Mouse (Mus musculus): ENCODE measurements at regions not wholly inside any gene's neighbourhood (a gene's known extent, or its start where the extent isn't known, plus 50 kb on each side); places are given as distances from the start of the nearest gene placed in this dataset.

DNA sequence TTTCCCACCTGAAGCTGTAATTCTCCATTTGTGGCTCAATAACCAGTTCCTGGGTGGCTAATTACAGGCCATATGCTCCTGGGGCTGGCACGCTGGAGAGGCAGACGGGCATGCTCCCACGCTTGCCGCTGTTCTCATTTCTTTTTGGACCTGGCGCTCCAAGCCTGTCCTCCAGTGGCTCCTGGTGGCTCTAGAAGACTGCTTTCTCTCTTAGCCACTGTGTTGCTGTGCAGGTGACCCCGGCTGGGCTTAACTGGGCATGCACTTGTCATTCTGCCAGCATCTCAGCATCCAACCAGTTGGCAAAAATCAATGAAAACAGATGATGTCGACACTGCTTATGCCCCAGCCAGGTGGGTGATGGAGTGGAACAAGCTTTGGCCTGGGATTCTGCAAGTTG lies 1944.6 kb upstream of the Lrrc6 start:
- DNase-seq (ENCODE audit: low spot score in 2 of 2), result no peak

DNA sequence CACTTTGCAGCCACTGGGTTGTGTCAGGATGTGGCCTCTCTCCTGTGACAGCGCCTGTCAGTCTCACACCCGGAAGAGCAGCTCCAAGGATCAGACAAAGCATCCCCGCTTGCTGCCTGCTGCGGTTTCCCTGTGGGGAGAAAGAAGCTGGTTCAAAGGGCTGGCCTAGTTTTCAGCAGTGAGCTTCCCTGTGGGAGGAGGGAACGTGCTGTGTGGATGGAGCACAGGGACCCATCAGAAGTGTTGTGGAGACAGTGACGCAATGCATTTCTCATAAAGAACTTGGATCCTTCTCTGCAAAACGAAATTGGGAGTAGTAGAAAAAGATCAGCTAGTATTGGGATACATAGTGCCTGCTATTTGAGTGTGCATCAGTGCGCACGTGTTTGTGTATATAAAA lies 1939.9 kb upstream of the Lrrc6 start:
- no peak for DNase-seq (ENCODE audit: low spot score in 2 of 2)

DNA sequence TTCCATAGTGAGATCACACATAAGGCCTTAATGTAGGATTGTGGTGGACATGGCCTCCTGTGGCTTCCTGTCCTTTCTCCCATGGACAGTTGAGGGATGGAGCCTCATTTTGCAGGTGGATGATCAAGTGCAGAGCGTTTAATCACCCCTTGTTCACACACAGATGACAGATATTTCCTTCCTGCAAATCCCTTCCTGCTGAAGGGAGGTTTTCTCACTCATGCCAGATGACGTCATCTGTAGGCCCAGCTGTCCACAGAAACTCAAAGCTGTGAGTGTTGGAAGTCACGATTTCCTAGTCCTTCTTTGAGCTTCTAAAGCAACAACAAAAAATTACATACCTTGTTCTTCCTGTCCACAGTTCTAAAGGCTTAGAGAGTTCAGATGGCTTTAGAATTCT lies 1935.3 kb upstream of the Lrrc6 start:
- DNase-seq (ENCODE audit: low spot score in 2 of 2), result no peak

DNA sequence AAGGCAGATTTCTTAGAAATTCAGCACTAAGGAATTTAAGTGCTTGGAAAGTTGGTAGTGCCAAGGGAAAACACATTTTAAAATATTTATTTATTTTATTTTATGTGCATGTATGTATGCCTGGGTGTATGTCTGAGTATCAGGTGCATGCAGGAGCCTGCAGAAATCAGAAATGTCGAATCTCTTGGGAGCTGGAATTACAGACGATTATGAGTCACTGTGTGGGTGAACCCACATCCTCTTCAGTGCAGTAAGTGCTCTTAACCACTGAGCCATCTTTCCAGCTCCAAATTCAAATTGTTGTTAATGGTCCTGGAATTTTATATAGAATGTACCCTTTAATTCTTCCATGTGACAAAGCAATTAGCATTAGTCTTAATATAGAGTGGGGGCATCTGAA lies 1930.5 kb upstream of the Lrrc6 start:
- no peak for DNase-seq (ENCODE audit: low spot score in 2 of 2)

DNA sequence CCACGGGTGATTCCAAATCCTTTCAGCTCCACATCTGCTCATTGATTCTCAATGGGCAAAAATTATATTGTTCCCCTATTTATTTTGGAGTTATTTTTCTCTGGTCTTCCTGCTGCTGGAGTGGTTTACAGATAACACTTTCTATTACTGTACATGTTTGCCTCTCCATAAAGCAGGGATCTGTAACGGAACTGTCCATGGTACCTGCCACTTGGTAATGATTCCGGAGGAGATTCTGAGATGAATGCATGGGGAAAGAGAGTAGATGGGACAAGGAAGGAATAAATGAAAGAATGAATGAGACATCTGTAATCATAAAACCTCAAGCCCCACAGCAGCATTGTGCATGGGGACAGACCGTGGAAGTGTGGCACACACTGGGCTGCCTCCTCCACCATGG lies 1929.8 kb upstream of the Lrrc6 start:
- DNase-seq (ENCODE audit: low spot score in 2 of 2), result no peak

DNA sequence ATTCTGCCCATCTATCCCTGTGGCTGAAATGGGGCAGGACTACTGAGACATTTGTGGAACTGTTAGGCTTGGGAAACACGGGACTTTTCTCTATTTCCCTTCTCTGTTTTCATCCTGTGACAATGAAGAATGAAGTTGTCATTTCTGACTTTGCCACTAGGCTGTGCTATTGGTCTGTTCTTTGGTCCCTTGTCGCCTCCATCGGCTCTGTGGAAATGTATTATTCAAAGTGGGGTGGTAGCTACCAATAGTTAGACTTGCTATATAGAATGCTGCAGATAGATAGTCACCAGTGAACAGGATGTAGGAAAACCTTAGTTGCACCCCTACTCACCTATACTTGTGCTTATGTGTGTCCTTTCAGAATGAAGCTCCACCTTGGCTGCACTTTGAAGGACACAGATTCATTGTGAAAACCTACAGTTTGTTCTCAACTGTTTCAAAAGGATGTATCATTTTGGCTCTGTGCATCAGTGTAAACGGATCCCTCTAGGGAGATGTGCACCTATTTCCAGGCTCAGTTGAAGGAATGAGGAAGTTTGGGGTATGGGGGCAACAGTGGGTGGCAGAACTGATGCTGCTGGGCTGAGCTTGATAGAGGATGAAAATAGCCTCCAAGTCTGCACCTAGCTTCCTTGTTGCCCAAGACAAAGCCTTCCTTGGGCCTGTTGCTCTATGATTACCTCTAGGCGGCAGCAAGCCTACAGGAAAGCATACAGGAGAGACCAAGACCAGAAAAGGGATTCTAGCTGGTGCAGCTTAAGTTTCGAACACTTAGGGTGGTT lies 1927.9 kb upstream of the Lrrc6 start:
- DNase-seq (ENCODE audit: low spot score in 2 of 2), result no peak

DNA sequence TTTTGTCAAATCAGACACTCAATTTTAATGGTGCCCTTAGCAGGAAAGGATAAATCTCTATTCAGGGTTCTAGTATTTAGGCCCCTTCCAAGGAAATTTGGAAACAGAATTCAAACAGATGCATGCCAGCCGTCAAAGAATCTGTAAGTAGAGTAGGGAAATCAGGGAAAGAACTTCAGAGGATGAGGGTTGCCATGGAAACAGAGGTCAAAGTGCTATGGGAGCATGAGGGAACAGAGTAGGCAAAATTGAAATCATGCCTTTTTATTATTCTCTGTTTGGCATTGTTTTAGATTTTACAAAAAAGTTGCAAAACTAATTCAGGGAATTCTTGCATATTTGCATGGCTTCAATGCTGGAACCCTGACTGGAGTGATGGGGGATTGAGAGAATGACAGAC lies 1916.4 kb upstream of the Lrrc6 start:
- no peak for DNase-seq (ENCODE audit: low spot score in 2 of 2)

DNA sequence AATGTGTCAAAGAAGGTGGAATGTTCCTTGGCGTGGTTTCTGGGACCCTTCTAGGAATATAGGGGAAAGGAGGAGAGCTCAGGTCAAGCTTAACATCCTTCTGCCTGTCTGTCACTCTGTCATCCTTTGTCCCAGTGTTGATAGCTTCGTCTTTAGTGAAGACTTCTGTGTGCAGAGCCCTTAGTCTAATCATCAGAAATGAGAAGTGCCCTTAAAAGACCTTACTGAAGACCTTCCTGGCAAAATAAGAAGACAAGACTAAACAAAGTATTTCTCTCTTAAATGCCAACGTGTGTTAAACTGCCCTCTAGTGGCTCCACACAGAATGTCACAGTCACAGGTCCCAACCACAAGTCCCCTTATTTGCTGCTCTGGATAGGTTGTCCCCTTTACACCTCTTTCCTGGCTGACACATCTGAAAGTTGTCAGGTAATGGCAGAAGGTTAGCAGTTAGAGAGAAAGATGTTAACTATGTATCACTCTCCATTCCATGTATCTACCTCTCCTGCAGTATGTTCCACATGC lies 1914.8 kb upstream of the Lrrc6 start:
- no peak for DNase-seq (ENCODE audit: low spot score in 2 of 2)

DNA sequence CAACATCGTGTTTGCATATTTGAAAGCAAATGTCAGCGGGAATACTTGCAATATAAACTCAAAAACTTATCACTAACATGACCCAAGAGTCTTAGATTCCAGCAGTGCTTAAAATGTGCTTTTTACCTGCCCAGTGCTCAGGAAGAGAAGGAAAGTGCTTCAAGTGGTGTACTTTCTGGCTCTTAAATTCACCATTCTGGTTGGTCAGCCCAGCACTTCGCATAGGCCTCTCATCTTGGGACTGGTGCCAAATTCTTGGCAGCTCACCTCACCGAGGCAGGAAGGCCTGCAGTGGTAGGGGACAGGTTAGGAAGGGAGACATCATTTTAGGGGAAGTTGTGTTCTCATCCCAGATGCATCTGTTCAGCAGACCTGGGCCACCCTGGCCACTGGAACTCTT lies 1913.3 kb upstream of the Lrrc6 start:
- DNase-seq (ENCODE audit: low spot score in 2 of 2), result no peak

DNA sequence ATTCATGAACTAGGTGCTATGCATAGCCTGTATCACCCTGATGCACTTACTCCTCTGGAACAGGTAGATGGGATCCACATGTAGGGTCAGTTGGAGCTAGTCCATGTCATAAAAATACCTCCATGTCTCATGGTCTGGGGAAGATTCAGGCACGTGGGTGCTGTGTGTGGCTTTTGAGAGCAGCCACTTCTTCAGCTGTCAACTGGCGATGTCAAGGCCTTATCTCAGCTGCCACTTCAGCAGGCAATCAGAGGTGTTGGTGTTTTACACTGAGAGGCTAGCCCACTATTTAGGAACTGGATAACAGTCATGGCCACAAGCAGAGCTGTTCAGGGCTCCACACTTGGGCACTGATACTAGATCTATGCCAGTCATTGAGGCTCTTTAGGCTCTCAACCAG lies 1912.0 kb upstream of the Lrrc6 start:
- DNase-seq (ENCODE audit: low spot score in 2 of 2), result no peak

DNA sequence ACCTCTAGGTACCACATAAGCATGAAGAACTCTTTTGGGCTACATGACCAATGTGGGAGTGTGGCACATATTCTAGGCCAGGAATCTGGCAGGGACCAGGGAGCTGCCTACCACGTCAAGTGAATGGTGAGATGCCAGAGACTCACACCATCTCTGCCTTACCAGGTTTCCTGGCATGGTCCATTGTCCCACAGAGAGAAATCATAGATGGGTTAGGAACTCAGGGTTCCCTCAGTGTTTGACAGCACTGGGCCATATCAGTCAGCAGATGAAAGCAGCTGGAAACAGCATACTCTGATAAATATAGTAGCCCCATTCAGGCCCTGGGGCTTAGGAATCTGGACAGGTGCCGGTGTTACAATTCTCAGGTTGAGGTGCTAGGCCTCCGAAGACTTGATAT lies 1911.4 kb upstream of the Lrrc6 start:
- no peak for DNase-seq (ENCODE audit: low spot score in 2 of 2)

DNA sequence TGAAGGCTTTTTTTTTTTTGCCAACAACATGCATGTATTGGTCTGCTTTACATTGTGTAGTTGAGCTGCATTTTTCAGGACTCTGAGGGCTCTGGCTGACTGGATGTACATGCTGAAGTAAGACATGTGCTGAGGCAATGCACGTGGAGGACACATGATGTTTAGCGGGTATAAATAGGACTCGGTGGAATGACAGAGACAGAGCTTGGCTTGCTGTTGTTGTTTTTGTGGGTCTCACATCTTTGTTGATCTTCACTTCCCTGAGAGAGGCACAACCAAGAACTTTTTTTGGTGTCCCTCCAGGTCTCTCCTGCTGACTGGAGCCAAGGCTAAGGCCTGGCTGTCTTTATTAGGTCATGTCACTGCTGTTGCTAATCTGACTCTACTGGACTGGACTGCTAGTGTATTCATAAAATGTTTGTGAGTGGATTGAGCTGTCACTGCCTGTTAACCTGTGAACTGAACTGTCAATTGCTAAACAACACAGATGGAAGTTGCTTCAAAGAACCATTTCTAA lies 1902.9 kb upstream of the Lrrc6 start:
- no peak for DNase-seq (ENCODE audit: low spot score in 2 of 2)

DNA sequence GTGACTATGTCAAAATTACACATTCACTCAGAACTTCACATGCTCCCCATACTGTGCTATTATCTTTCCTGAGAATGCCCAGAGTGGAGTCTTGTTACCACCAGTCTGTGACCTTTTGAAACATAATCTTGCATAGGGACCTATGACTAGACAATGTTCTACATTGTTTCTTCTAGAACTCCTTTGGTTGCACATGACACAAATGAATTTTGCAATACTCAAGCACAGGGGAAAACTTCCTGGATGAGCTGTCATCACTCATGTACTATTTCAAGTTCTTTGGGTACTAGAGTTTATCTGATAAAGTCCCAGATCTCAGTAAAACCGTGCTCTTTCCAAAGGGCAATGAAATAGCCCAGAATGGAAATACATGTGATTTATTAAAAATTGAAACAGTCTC lies 1901.0 kb upstream of the Lrrc6 start:
- DNase-seq (ENCODE audit: low spot score in 2 of 2), result no peak

DNA sequence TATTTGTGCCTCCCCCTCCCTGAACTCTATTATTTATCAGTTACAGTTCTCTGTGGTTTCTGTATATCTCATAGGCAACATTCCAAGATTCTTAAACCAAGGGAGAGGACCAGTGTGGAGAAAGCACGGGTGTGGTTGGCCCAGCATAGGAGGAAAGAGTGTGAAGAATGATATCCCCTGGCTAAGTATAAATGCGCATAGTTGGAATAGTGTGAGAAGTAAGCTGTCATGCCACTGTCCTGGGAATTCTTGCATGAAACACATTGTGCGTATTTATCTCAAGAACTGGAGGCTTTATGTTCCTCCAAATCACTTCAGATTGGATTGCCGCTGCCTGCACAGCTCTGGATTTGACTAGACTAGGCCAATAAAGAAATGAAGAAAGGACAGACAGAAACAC lies 1900.3 kb upstream of the Lrrc6 start:
- DNase-seq (ENCODE audit: low spot score in 2 of 2), result no peak

DNA sequence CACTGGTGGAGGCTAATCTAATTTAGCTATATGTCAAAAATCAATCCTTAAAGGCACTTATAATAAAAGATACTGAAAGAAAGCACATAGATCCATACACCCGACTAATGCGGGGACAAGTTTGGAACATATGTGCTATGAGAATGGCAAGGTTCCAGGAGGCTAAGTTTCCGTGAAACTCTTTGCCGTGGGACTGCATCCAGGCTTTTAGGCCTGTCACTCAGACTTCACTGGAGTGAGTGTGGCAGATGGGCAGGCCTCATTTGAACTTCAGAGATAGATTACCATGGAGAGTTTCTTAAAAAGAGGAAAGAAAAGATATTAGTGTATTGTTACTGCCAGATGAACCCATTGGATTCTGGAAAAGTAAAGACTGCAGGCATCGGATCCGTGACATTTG lies 1895.9 kb upstream of the Lrrc6 start:
- DNase-seq (ENCODE audit: low spot score in 2 of 2), result no peak

DNA sequence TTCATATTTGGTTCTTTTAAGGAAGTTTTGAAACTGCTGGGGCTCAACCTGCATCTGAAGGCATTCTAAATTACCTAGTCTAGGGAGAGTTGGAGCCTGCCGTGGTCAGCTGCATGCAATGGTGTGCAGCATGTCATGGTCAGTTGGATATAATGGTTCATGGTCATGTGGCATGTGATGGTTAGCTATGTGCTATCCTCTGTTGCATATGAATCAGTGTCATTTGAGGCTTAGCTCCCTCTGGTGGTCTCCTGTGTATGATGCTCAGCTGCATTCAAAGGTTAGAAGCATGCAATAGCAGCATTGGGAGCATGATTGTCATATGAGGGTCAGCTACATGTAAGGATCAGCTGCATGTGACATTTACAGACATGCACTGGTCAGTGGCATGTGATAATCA lies 1894.0 kb upstream of the Lrrc6 start:
- no peak for DNase-seq (ENCODE audit: low spot score in 2 of 2)

DNA sequence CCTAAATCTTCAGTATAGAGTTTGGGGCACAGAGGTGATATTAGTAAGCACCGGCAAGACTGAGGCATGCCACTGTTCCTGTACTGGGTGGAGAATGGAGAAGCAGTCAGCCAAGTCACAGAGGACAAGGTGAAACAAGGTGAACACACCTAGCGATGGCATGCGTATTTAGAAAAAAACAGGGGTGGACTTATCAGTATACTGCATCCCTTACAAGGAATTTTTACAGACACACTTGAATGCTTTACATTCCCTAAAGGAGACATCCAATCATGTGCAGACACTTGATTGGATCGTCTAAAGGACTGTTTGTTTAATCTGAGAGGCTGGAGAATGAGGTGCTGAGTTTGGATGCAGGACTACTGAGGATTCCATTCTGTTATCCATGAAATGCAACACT lies 1893.4 kb upstream of the Lrrc6 start:
- DNase-seq (ENCODE audit: low spot score in 2 of 2), result no peak

DNA sequence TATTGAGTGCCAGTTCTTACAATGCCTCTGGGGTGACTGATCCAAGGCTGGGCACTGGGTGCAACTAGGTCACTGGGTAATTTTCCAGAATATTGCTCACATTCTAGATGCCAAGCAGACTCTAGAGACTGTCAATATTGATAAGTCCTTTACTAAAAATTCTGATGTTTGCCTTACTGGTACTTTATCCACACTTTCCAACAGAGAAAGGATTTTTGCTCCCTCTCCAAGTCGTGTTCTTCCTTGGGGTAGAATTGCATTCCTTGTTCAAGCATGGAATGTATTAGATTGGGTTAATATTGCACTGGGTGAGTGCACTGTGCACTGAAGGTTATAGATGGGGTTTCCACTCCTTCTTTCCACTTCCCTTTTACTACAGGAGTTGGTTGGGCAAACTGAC lies 1891.0 kb upstream of the Lrrc6 start:
- no peak for DNase-seq (ENCODE audit: low spot score in 2 of 2)

DNA sequence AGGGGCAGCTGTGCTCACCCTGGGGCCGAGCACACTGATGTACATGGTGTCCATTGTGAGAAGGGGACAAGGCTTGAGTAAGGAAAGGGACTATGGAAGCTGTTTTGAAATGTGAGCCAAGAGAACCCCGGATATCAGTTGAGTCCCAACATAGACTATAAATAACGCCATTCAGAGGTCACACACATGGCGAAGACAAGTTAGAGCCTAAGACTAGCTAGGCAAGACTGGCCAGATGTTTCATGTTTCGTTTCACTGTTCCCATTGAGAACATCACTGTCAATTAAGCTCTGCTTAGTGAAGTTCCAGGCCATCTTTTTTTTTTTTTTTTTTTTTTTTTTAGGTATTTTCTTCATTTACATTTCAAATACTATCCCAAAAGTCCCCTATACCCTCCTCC lies 1889.1 kb upstream of the Lrrc6 start:
- DNase-seq (ENCODE audit: low spot score in 2 of 2), result no peak

DNA sequence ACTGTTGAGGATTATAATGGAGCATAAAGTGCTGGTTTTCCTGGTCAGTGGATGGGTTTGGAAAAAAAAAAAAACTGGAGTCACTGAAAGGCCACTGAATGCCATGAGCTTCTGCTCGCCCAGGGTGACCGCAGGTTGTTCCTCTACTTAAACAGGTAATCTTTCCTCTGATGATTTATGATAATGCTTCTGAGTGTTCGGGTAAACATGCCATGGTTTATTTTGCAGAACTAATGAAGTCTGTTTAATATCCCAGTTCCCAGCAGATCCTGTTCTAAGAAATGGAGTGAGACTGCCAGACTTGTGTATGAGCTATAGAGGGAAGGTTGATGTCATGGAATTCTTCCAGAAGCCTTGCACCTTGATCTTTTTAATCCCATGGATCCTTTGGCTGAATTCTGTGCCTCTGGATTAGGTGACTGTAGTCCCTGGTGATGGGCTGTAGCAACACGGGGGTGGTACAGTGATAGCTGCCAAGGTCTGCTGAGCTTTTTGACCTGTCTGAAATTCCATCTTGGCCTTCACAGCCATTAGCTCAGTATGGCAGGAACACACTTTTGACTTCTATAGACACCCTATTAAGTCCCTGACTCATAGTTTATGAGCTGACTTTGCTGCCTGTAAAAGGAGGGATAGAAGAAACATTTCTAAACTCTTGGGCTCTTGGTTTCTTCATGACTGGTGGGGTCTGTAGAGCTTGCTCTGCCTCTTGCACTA lies 1886.8 kb upstream of the Lrrc6 start:
- DNase-seq (ENCODE audit: low spot score in 2 of 2), result no peak

DNA sequence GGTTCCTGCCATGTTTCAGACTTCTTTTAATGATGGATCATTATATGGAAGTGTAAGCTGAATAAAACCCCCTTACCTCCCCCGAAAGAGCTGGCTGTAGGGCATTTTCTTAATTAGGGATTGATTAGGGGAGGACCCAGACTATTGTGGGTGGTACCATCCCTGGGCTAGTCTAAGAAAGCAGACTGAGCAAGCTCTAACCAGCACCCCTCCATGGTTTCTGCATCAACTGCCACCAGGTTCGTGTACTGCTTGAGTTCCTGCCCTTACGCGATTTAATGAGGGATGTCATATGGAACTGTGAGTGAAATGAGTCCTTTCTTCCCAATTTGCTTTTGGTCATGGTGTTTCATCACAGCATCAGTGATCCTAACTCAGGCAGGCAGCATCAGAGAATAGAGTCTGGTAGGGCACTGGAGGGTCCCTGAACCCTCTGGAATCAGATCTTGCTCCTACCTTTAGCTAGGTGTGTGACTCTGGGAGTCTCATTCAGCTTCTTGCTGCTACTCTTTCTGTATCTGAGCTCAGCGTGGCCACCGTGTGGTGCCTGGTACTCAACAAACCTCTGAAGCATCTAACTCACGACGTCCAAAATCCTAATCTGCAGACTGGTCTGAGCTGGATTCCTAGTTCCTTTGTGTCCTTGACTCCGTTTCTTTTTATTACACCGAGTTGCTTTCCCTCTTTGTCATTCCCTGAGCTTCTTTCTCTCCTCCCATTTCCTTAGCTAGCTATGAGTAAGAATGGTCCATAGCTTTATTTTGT lies 1884.0 kb upstream of the Lrrc6 start:
- no peak for DNase-seq (ENCODE audit: low spot score in 2 of 2)

DNA sequence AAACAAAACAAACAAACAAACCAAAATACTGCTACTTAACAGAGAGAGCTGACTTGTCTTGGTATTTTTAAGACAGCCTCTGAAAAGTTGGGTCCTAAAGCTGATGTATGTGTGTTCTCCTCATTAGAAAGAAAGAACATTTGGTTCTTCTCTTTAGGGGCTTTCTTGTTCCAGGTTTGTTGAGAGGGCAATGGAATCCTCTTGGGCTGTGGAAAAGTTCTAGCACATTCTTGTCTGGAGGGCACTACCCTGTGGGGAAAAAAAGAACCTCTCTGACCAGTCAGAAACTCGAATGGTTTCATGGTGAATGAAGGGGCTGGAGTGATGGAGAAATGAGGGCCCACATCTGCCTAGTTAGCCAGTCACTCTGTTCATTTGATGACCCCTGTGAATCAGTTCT lies 1874.5 kb upstream of the Lrrc6 start:
- no peak for DNase-seq (ENCODE audit: low spot score in 2 of 2)

Data from urinary bladder, postnatal 4 days (tissue).